Mouse (Mus musculus) olfactory bulb, adult 2 months (tissue): ENCODE data around the gene Cacna1i.

ENCODE experiments used
- CTCF ChIP-seq: fragments of 200-500 bp; IDR thresholded peaks from 2 replicates; pipeline ENCODE4 v1.5.1; 2012; ENCODE audit warnings: low read depth, mild to moderate bottlenecking, low read length, moderate library complexity; ENCODE audit not compliant: insufficient read depth
- POLR2A ChIP-seq: fragments of 200-500 bp; IDR thresholded peaks from 2 replicates; pipeline ENCODE4 v1.6.1; 2012; ENCODE audit warnings: mild to moderate bottlenecking, low read depth, low read length, moderate library complexity; ENCODE audit not compliant: insufficient read depth

DNA sequence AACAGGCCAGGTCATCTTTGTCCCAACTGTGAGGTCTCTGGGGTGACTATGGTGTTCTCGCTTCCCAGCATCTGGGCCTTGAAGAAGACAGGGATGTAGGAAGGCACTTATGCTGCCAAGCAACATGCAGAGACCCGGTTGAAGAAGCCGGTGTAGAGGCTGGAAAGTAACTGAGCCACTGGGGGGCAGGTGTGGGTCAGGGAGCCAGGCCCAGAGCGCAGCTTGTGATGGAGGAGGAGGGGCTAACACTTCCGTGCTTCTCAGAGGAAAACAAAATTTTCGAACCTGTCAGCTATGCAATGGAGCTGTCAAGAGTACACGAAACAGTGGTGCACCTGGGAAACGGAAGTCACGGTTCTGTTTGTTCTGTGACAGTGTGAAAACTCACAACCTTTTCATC is 9.9 kb upstream of the Cacna1i start:
- TF ChIP-seq CTCF (peak; percentile 31; the same call in 1 of the 2 replicates), POLR2A (no peak)
